Mouse (Mus musculus) bone marrow, adult 2 months (tissue): ENCODE measurements around the gene Il6. TPM values are rescaled to one million over a fixed set of nuclear protein-coding genes. Genes with fewer than 3 reads are reported as not detected.

Experiments used
- H3K27ac ChIP-seq: fragments of 200-500 bp; 2 replicates; pipeline ENCODE4 v1.5.1; 2012; ENCODE audit warnings: low read depth, mild to moderate bottlenecking, control low read depth, inconsistent platforms, low read length; ENCODE audit not compliant: control insufficient read depth, poor library complexity, insufficient read depth
- H3K4me1 ChIP-seq: fragments of 200-500 bp; 2 replicates; pipeline ENCODE4 v1.6.1; 2011; ENCODE audit warnings: low read length; ENCODE audit not compliant: control insufficient read depth, insufficient read depth
- H3K4me3 ChIP-seq: fragments of 200-500 bp; replicated peaks from 2 replicates; pipeline ENCODE3; 2011; ENCODE audit warnings: mild to moderate bottlenecking, low read depth, low read length, control low read depth; ENCODE audit not compliant: control insufficient read depth
- CTCF ChIP-seq: fragments of 200-500 bp; IDR thresholded peaks from 2 replicates; pipeline ENCODE4 v1.5.1; 2011; ENCODE audit warnings: low read length, control low read depth; ENCODE audit not compliant: control insufficient read depth, insufficient read depth
- POLR2A ChIP-seq: fragments of 200-500 bp; IDR thresholded peaks from 2 replicates; pipeline ENCODE4 v1.6.1; 2011; ENCODE audit warnings: low read depth, mild to moderate bottlenecking, control low read depth, low read length, borderline replicate concordance; ENCODE audit not compliant: control insufficient read depth
- WGBS: fragments of 180-500 bp; shearing (Covaris S2); methylation state at CpG from one replicate; pipeline ENCODE4 v1.1.7; 2018; 5-methylcytosine and 5-hydroxymethylcytosine counted together
- polyA plus RNA-seq: library from polyadenylated mRNA; stranded (reverse); fragments of >200 nt; gene quantifications from 2 replicates; pipeline ENCODE4 v1.2.4, GENCODE M21; 2011; ENCODE audit warnings: low replicate concordance; ENCODE audit not compliant: missing spikeins, insufficient read depth, insufficient read length

Gene Il6
- 2.4 TPM in 1 of 2 replicates, not detected in the other for polyA plus RNA-seq

- H3K4me3 ChIP-seq: no peak within 1 kb of the TSS
- H3K27ac ChIP-seq: no peak within 1 kb of the TSS; the same call in 1 of the 2 replicates
- WGBS: 7% methylated on average over 16 of the region's 16 CpGs
- TF ChIP-seq CTCF: peak; percentile 23; the same call in 1 of the 2 replicates
- no peak for TF ChIP-seq POLR2A
- H3K4me1 ChIP-seq: peaks cover 2% of the 10 kb centered on the region
Observed at GRCm38 (mm10) chr5:30012726-30013503, at the start of gene Il6. Il6 (plus strand) TSS chr5:30013114.

- TF ChIP-seq CTCF (no peak), POLR2A (no peak)
- 60% methylated on average over 1 of the region's 1 CpGs for WGBS
- H3K4me1 ChIP-seq: no peaks in the 10 kb centered on the region
- no peak overlapping the region for H3K4me3 ChIP-seq
- no peak overlapping the region for H3K27ac ChIP-seq
Observed at GRCm38 (mm10) chr5:29963488-29963887, 49.4 kb upstream of the Il6 start.

GRCm38 (mm10) chr5:29970212-29970611 is 42.7 kb upstream of the Il6 start:
- H3K4me3 ChIP-seq: no peak overlapping the region
- 72% methylated on average over 1 of the region's 1 CpGs for WGBS
- no peak overlapping the region for H3K27ac ChIP-seq
- TF ChIP-seq CTCF (no peak), POLR2A (no peak)
- no peaks in the 10 kb centered on the region for H3K4me1 ChIP-seq

DNA sequence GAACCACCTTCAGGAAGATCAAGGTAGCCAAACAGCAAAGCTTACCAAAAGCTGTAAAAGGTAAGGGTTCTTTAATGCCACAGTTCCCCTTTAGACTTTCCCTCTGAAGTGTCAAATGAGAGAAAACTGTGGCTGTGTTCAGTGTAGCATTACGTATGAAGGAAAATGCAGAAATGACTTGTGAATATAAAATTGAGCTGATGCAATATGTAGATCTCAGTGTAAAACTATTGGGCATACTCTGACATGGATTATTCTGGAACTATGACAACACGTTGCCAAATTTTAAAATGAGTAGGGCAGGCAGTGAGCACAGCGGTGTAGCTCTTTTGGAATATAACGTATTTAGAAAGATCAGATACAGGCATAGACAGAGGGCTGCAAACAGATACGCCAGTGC is 40.1 kb upstream of the Il6 start:
- Histone ChIP-seq H3K4me3 (no peak overlapping the region), H3K4me1 (no peaks in the 10 kb centered on the region), H3K27ac (no peak overlapping the region)
- 53% methylated on average over 5 of the region's 5 CpGs for WGBS
- no peak for TF ChIP-seq CTCF
- TF ChIP-seq POLR2A: no peak

DNA sequence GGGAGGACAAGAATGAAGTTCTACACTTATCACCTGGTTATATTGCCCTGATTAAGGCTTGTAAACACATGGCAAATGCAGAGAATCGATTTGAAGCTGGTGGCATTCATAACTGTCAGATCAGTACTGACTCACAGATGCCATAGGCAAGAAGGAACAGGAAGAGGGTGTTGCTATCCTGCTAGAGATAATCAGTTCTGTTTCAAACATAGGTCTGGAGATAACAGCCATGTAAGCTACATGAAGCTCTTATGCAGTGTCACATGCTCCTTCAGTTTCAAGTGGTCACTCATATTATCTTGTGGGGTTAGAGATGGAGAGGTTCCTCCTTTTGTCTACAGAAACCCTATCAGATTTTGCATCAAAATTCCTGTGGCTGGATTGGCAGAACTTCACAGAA is 39.4 kb upstream of the Il6 start:
- H3K4me1 ChIP-seq: no peaks in the 10 kb centered on the region
- H3K4me3 ChIP-seq: no peak overlapping the region
- TF ChIP-seq CTCF: no peak
- no peak for TF ChIP-seq POLR2A
- WGBS: 19% methylated on average over 1 of the region's 1 CpGs
- H3K27ac ChIP-seq: no peak overlapping the region

GRCm38 (mm10) chr5:29974115-29974514 is 38.8 kb upstream of the Il6 start:
- no peak overlapping the region for H3K27ac ChIP-seq
- TF ChIP-seq POLR2A: no peak
- no peak for TF ChIP-seq CTCF

DNA sequence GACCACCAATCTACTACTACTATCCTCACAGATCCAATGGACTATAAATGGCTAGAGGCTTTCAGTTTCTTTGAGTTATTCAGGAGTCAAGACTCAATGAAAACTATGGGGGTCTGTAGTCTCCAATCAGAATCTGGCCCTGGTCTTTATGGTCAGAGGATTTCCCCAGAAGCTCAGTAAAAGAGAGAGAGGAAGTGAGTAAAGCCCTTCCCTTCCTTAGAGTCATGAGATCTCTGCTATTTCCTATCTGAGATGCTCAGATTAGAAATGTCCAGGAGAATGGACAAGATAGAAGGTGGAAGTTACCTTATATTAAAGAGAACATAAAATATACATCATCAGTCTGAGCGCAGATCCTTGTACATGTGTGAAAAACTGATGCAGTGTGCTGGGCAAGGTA is 19.3 kb upstream of the Il6 start:
- Histone ChIP-seq H3K4me1 (no peaks in the 10 kb centered on the region), H3K4me3 (no peak overlapping the region), H3K27ac (no peak overlapping the region)
- TF ChIP-seq CTCF (no peak), POLR2A (no peak)
- WGBS: 80% methylated on average over 1 of the region's 1 CpGs

More at GRCm38 (mm10) chr5:29974115-29974514, 38.8 kb upstream of the Il6 start:
- Histone ChIP-seq H3K4me3 (no peak overlapping the region), H3K4me1 (no peaks in the 10 kb centered on the region)

GRCm38 (mm10) chr5:29994344-29994743 is 18.6 kb upstream of the Il6 start:
- Histone ChIP-seq H3K4me3 (no peak overlapping the region), H3K27ac (no peak overlapping the region), H3K4me1 (no peaks in the 10 kb centered on the region)
- TF ChIP-seq CTCF (no peak), POLR2A (no peak)
- WGBS: 32% methylated on average over 1 of the region's 1 CpGs

GRCm38 (mm10) chr5:29997351-29997750 is 15.6 kb upstream of the Il6 start:
- 80% methylated on average over 1 of the region's 1 CpGs for WGBS
- TF ChIP-seq POLR2A: no peak
- TF ChIP-seq CTCF: no peak
- no peak overlapping the region for H3K27ac ChIP-seq
- no peaks in the 10 kb centered on the region for H3K4me1 ChIP-seq
- H3K4me3 ChIP-seq: no peak overlapping the region
